Mouse (Mus musculus) kidney, adult 9 months (tissue): ENCODE results near the gene Ppargc1a.
A peak's percentile ranks its signal among the peaks of the same experiment; 100 is the strongest.

Experiments used
- DNase-seq: peaks from one replicate; pipeline ENCODE4 v3.0.0; 2022

Ppargc1a gene

GRCm38 (mm10) chr5:51497910-51498517 lies 69.5 kb downstream of the Ppargc1a start:
- no peak for DNase-seq

GRCm38 (mm10) chr5:51495446-51495845 lies 72.1 kb downstream of the Ppargc1a start:
- no peak for DNase-seq

GRCm38 (mm10) chr5:51494358-51494876 lies 73.1 kb downstream of the Ppargc1a start:
- DNase-seq, result no peak

- DNase-seq, result no peak
Observed at GRCm38 (mm10) chr5:51483768-51484167, 83.8 kb downstream of the Ppargc1a start.

DNA sequence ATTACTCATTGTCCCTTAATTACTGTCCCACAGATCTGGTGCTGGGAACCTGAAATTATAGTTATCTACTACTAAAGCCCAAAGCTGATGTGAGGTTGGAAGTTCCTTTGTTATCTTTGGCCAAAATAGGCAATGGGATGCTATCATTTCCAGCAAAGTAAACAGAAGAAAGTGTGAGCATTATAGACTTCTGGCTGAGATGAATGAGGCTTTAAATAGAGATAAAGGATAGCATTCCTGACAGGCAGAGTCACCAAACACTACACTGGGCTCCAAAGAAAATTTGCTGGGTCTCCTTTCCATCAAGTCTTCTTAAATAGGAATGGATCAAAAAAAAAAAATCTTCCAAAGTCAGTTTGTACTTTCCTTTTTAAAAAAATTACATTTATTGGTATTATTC lies 87.7 kb downstream of the Ppargc1a start:
- DNase-seq, result no peak

GRCm38 (mm10) chr5:51479456-51479855 lies 88.1 kb downstream of the Ppargc1a start:
- peak; percentile 56 for DNase-seq

DNA sequence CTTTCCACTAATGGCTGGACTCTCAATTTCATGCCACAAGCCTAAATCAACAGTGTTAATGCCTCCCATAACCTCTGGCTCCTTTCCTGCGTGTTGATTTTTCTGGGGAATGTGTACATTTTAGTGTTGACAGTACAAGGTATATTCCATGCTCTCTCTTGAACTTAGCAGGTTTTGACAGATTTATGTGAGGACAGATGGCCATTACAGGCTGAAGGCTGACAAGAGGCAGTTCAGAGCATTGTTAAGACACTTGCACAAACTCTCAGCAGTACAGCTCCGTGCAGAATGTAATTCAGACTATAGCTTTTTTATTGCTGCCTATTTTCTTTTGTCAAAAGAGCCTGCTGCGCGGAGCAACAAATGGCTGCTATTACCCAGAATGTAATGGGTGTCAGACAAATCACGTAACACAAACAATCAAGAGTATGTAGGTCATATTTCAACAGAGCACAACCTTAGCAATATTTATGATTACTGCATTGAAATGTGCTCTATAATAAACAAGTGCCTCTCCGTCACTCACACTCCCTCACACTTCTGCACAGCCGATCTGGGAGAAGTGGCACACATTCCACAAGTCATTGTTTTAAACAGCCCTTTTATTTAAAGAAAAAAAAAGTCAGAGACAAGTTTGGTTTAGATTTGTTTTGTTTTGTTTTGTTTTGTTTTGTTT lies 89.1 kb downstream of the Ppargc1a start:
- DNase-seq, result no peak

- DNase-seq, result no peak
Observed at GRCm38 (mm10) chr5:51477140-51477539, 90.4 kb downstream of the Ppargc1a start.

GRCm38 (mm10) chr5:51475034-51475541 lies 92.4 kb downstream of the Ppargc1a start:
- DNase-seq, result no peak

DNA sequence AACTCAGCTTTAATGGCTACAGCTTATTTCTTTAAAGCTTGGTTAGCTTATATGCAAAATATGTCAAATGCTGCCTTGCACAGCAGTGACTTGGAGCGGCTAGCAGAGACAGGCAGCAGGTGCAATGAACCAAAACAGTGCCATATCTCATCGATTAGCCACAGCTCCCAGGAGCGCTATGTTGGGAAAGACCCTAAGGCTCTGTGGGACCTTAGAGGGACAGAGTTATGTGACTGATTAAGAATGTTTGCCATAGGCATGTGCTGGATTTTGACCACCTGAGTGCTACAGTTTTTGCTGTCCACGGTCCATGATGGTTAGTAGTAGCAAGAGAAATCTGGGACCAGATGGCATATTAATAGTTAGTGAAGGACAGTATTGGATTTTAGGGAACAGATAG lies 95.9 kb downstream of the Ppargc1a start:
- no peak for DNase-seq

GRCm38 (mm10) chr5:51466036-51466435 lies 101.5 kb downstream of the Ppargc1a start:
- DNase-seq, result no peak

DNA sequence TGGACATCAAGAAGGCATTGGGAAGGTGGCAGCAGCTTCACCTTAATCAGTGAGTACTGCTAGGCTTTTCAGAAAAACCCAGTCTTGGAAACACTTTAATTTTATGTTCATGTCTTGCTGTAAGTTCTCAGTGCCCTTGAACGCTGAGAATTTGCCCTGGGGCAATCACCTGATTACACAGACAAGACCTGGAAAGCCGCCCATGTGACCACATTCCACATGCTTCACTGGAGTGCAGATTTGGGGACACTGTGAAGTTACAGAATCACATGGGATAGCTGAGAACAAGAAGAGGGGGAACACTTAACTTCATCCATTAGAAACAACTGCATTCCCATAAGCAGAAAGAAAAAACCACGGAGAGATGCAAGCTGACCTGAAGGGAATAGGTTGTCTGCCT lies 115.5 kb downstream of the Ppargc1a start:
- peak; percentile 93 for DNase-seq

GRCm38 (mm10) chr5:51447631-51448030 lies 119.9 kb downstream of the Ppargc1a start:
- DNase-seq, result peak; percentile 66

DNA sequence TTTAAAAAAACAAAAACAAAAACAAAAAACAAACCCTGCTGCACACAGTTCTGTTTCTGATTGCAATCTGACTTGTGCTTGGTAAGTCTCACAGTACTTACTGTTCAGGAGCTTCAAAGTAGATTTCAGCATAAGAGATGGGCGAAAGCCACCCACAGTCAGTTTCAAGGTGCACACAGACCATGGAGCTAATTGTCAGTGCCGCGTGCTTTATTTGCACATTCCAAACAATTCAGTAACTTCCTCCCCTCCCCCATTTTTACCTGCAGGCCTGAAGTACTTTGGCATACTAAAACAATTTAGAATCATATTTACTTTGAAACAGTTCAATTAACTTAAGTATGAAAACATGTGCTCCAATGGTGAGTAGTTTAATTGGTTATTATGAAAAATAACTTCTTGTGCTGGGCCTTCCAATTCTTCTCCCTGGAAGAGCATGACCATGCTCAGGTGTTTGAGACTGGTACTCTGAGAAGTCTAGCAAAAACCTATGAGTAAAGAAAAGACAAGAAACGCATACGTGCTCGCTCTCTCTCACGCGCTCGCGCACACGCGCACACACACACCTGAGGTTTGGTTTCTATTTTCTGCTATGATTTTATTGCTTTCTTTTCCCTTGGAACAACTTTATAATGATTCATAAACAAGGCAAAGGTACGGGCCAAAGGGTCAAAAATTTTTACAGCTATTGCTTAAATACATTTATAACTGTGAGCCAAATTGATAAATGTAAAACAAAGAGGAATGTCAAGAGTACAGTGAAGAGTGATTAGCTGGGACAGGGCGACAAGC lies 121.0 kb downstream of the Ppargc1a start:
- peak; percentile 73 for DNase-seq

- DNase-seq, result peak; percentile 73
Observed at GRCm38 (mm10) chr5:51445726-51446125, 121.8 kb downstream of the Ppargc1a start.

DNA sequence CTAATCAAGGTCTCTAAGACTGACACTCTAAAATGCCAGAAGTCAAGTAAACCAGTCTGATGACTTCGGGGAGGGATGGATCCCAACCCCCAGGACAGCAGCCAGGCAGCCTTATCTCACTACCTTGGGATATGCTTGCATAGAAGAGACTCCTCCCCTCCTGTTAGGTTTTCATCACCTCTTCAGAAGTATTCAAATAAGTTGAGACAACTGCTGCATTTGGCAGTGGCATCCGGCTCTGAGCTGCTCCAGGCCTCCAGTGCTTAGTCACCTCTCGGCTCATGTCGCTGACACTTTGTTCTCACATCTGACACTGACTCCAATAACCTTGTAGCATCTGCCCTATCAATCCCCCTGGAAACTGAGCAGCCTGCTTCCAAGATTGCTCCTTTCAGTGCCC lies 127.8 kb downstream of the Ppargc1a start:
- DNase-seq, result no peak

DNA sequence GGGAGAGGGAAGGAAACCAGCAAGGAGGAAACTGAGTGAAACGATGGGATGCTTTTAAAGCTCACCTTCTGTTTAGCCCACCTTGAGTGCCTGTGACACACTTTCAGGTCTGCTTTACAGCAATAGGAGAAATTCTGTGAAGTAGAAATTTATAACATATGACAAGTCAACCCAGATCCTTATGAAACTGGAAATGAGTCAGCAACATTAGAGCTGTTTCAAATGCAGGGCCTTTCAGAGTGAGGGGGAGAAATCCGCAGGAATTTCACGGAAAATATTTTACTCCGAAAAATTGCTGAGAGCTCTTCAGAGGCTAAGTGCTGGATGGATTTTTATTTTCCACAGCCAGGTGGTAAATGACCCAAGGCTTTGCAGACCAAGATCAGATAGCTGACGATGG lies 133.6 kb downstream of the Ppargc1a start:
- no peak for DNase-seq

- DNase-seq, result no peak
Observed at GRCm38 (mm10) chr5:51432532-51432931, 135.0 kb downstream of the Ppargc1a start.

DNA sequence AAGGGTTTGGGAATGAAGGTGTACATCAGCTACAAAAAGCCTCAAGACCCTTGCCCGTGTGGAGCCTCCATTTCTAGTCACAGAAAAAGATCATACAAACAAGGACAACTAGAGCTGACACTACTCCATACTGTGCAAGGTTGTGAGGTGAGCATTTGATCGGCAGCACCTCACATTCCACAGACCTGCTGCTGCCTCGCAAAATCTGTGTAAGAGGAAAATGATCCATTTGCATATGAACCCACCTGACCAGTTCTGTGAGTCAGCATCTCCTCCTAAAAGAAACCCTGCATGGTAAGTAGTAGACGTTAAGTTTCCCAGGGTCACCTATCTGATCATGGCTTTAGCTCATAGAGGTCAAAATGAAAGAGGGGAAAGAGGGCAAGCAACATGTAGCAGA lies 135.5 kb downstream of the Ppargc1a start:
- DNase-seq, result no peak

GRCm38 (mm10) chr5:51426406-51426805 lies 141.1 kb downstream of the Ppargc1a start:
- DNase-seq, result peak; percentile 95

DNA sequence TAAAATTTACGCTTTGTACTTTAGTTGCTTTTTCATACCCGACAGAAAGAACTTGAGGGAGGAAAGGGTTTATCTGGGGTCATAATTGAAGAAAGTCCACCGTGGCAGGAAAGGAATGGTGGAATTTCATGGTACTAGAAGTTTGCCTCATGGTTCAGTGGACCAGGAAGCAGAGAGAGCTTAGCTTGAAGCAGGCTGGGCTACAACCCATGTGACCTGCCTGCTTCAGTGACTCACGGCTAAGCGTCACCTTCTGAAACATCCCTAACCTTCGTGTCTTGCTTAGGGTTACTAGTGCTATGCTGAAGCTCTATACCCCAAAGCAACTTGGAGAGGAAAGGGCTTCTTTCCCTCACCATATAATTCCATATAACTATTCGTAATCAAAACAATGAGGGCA lies 151.1 kb downstream of the Ppargc1a start:
- DNase-seq, result no peak

- no peak for DNase-seq
Observed at GRCm38 (mm10) chr5:51415456-51415855, 152.1 kb downstream of the Ppargc1a start.

DNA sequence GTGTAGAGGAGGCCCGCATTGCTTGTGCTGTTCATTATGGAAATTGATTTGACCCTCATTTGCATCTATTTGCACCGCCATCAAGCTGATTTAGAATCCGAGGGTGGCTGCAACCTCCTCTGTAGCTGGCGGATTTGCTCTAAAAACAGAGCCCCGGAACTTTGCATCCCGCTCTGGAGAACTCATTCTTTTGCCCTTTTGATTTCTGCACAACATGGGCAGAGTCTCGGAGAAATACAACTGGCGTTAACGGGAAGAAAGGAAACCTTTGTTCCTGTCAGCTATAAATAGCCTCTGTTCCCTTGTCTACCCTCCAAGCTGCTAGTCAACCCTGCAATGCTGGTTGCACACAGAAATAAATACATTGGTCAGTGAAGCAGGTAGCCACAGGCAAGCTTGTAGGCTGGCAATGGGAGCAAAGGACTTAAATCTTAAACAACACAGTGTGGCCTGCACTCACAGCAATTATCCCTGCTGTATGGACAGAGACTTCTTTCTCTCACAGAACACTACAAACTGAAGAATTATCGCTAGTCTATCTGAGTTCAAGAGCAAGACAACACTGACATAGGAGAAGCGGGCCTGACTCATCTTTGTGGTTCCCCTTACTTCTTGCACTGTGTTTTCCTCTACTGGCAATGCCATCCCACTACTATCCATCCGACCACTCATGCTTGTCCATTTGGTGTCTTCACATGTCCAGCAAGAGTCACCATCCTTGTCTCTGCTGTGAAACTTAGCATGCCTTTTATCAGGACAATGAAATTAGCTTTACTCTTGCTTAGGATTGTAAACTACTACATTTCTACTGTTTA lies 155.0 kb downstream of the Ppargc1a start:
- peak; percentile 52 for DNase-seq
